Mouse (Mus musculus): ENCODE data around the gene Sgms2. TPM values are rescaled to one million over a fixed set of nuclear protein-coding genes. Genes with fewer than 3 reads are reported as not detected.
A peak's percentile ranks its signal among the peaks of the same experiment; 100 is the strongest.

The Sgms2 gene
- total and polyA plus RNA-seq, 3 experiments: not detected

DNA sequence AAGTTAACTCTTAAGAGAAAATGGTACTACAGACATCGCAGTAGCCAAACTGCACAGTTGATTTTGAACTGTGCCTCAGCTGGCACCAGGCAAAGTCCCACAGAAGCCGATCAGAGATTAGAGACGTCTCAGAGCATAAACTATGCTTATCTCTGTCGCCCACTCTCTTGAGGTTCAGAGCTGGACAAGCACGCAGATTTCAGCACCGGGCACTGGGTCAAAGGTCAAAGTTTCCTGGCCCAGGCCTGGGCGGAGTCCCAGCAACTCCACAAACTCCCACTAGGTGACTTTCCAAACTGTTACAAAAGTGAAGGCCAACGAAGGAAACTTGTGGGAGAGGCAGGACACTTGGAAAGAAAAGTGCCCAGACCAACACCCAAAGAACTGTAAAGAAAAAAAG is 220.1 kb downstream of the Sgms2 start:
- Histone ChIP-seq H3K27ac (ENCODE audit: control insufficient read depth, low read depth, low read length) (peak overlapping the region; percentile 51; the same call in 1 of the 2 replicates), H3K9ac (ENCODE audit: control insufficient read depth, low read depth, low read length, poor library complexity, severe bottlenecking) (peak overlapping the region; percentile 83)

DNA sequence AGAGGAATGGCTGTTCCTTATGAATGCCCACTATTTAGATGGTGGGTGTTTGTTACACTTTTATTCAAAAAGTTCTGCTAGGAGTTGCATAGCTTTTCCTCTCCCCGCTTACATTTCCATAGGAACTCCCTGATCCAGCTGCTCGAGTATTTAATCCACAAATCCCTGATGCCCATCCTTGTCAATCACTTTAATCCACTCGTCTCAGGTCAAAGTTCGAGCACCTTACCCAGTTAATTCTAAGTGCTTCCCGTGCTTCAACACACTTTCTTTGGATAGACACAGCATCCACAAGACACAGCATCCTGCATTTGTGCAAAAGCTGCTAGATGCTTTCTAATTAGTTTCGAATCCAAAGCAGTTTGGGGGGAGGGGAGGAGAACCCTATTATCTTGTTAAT is 220.8 kb downstream of the Sgms2 start:
- Histone ChIP-seq H3K9ac (ENCODE audit: control insufficient read depth, low read depth, low read length, poor library complexity, severe bottlenecking) (no peak overlapping the region), H3K9me3 (replicated peaks; ENCODE audit: insufficient read depth, low read length) (no peaks in the 10 kb centered on the region), H3K4me3 (ENCODE audit: control insufficient read depth in 1 of 2, insufficient read depth in 1 of 2, low read depth in 2 of 2, low read length in 2 of 2) (no peak overlapping the region), H3K79me2 (ENCODE audit: control insufficient read depth, insufficient read depth, low read length, poor library complexity) (no peaks in the 10 kb centered on the region; the same call in 1 of the 2 replicates), H3K27me3 (ENCODE audit: control insufficient read depth in 1 of 2, insufficient read depth in 2 of 2, low read length in 2 of 2) (no peaks in the 10 kb centered on the region), H3K4me1 (ENCODE audit: control insufficient read depth in 1 of 2, insufficient read depth in 2 of 2, low read length in 2 of 2) (peaks cover 4 to 8% of the 10 kb centered on the region in 2 experiments; a peak in 3 of 4 replicates), H3K36me3 (ENCODE audit: control insufficient read depth in 1 of 2, insufficient read depth in 2 of 2, low read length in 2 of 2) (peaks cover 0 to 8% of the 10 kb centered on the region in 2 experiments; a peak in 2 of 4 replicates), H3K27ac (ENCODE audit: control insufficient read depth, low read depth, low read length) (no peak overlapping the region)
- no peak for DNase-seq (ENCODE audit: low read depth, low spot score)
- TF ChIP-seq USF2 (IDR thresholded peaks at IDR 0.05; ENCODE audit: borderline replicate concordance in 1 of 2, insufficient read depth in 1 of 2, low read depth in 1 of 2, low read length in 2 of 2): no peak
- no peak for TF ChIP-seq NELFE (IDR thresholded peaks at IDR 0.05; ENCODE audit: low read depth, low read length)
- TF ChIP-seq JUND (IDR thresholded peaks at IDR 0.05; ENCODE audit: low read depth, low read length): no peak
- TF ChIP-seq NRF1 (IDR thresholded peaks at IDR 0.05; ENCODE audit: insufficient read depth, low read depth, low read length, poor library complexity, severe bottlenecking): no peak
- no peak for TF ChIP-seq MYC (IDR thresholded peaks at IDR 0.05; ENCODE audit: low read depth, low read length)
- no peak for TF ChIP-seq UBTF (IDR thresholded peaks at IDR 0.05; ENCODE audit: borderline replicate concordance, insufficient read depth, low read depth, low read length)
- no peak for TF ChIP-seq MAFK (IDR thresholded peaks at IDR 0.05; ENCODE audit: borderline replicate concordance, low read depth, low read length)
- TF ChIP-seq GABPA (IDR thresholded peaks at IDR 0.05; ENCODE audit: low read depth, low read length): no peak
- no peak for TF ChIP-seq SMC3 (IDR thresholded peaks at IDR 0.05; ENCODE audit: low read depth, low read length)
- TF ChIP-seq KAT2A (conservative IDR thresholded peaks at IDR 0.05; ENCODE audit: low read depth, low read length): no peak
- no peak for TF ChIP-seq SIN3A (IDR thresholded peaks at IDR 0.05; ENCODE audit: low read length)
- TF ChIP-seq MAX (IDR thresholded peaks at IDR 0.05; ENCODE audit: low read length): no peak
- TF ChIP-seq CTCF (IDR thresholded peaks at IDR 0.05 in 2 of 3, conservative IDR thresholded peaks at IDR 0.05 in 1 of 3; ENCODE audit: control insufficient read depth in 1 of 3, insufficient read depth in 1 of 3, low read depth in 2 of 3, low read length in 3 of 3, poor library complexity in 1 of 3, severe bottlenecking in 1 of 3): no peak

More for the DNA sequence above, 220.1 kb downstream of the Sgms2 start:
- no peaks in the 10 kb centered on the region for H3K9me3 ChIP-seq (replicated peaks; ENCODE audit: insufficient read depth, low read length)
- peak; percentile 63 for DNase-seq (ENCODE audit: low read depth, low spot score)
- no peaks in the 10 kb centered on the region; the same call in 1 of the 2 replicates for H3K79me2 ChIP-seq (ENCODE audit: control insufficient read depth, insufficient read depth, low read length, poor library complexity)
- peak overlapping the region; percentile 91 to 96 for H3K4me3 ChIP-seq (ENCODE audit: control insufficient read depth in 1 of 2, insufficient read depth in 1 of 2, low read depth in 2 of 2, low read length in 2 of 2)
- H3K4me1 ChIP-seq (ENCODE audit: control insufficient read depth in 1 of 2, insufficient read depth in 2 of 2, low read length in 2 of 2): peaks cover 4 to 8% of the 10 kb centered on the region in 2 experiments; a peak in 3 of 4 replicates
- H3K36me3 ChIP-seq (ENCODE audit: control insufficient read depth in 1 of 2, insufficient read depth in 2 of 2, low read length in 2 of 2): peaks cover 0 to 8% of the 10 kb centered on the region in 2 experiments; a peak in 2 of 4 replicates
- H3K27me3 ChIP-seq (ENCODE audit: control insufficient read depth in 1 of 2, insufficient read depth in 2 of 2, low read length in 2 of 2): no peaks in the 10 kb centered on the region
- TF ChIP-seq NELFE (IDR thresholded peaks at IDR 0.05; ENCODE audit: low read depth, low read length) (no peak), GATA1 (IDR thresholded peaks at IDR 0.05; ENCODE audit: low read depth, low read length) (peak; percentile 81), SIN3A (IDR thresholded peaks at IDR 0.05; ENCODE audit: low read length) (0 out of 2 replicates have a peak, but pooled peaks have one; percentile 10), RCOR1 (IDR thresholded peaks at IDR 0.05; ENCODE audit: low read depth, low read length) (peak; percentile 90), TCF12 (IDR thresholded peaks at IDR 0.05; ENCODE audit: low read depth, low read length) (peak; percentile 87), ZNF384 (IDR thresholded peaks at IDR 0.05; ENCODE audit: low read depth, low read length) (no peak), EP300 (IDR thresholded peaks at IDR 0.05; ENCODE audit: low read depth in 1 of 2, low read length in 2 of 2) (peak; percentile 51 to 72), MEF2A (IDR thresholded peaks at IDR 0.05; ENCODE audit: extremely low read depth, insufficient replicate concordance, low read depth, low read length, poor library complexity, severe bottlenecking) (no peak), ETS1 (IDR thresholded peaks at IDR 0.05; ENCODE audit: low read depth, low read length) (peak; percentile 77), MAFK (IDR thresholded peaks at IDR 0.05; ENCODE audit: borderline replicate concordance, low read depth, low read length) (0 out of 2 replicates have a peak, but pooled peaks have one; percentile 16), TAL1 (IDR thresholded peaks at IDR 0.05; ENCODE audit: low read length) (peak; percentile 77), HCFC1 (IDR thresholded peaks at IDR 0.05; ENCODE audit: low read depth, low read length) (0 out of 2 replicates have a peak, but pooled peaks have one; percentile 19), CTCF (IDR thresholded peaks at IDR 0.05 in 2 of 3, conservative IDR thresholded peaks at IDR 0.05 in 1 of 3; ENCODE audit: control insufficient read depth in 1 of 3, insufficient read depth in 1 of 3, low read depth in 2 of 3, low read length in 3 of 3, poor library complexity in 1 of 3, severe bottlenecking in 1 of 3) (peak in 1 of 3 experiments; percentile 12; a peak in 1 of 6 replicates), BHLHE40 (IDR thresholded peaks at IDR 0.05; ENCODE audit: borderline replicate concordance, low read depth, low read length) (no peak), MAZ (IDR thresholded peaks at IDR 0.05; ENCODE audit: low read depth, low read length) (no peak), E2F4 (IDR thresholded peaks at IDR 0.05; ENCODE audit: borderline replicate concordance, low read depth, low read length) (no peak)
